Mouse (Mus musculus): ENCODE data around the gene a.
"Not testable (repeated sequence)": the region's sequence is repeated elsewhere in the genome, so short reads cannot be mapped to it uniquely, and the experiment has no call there.

The a gene

DNA sequence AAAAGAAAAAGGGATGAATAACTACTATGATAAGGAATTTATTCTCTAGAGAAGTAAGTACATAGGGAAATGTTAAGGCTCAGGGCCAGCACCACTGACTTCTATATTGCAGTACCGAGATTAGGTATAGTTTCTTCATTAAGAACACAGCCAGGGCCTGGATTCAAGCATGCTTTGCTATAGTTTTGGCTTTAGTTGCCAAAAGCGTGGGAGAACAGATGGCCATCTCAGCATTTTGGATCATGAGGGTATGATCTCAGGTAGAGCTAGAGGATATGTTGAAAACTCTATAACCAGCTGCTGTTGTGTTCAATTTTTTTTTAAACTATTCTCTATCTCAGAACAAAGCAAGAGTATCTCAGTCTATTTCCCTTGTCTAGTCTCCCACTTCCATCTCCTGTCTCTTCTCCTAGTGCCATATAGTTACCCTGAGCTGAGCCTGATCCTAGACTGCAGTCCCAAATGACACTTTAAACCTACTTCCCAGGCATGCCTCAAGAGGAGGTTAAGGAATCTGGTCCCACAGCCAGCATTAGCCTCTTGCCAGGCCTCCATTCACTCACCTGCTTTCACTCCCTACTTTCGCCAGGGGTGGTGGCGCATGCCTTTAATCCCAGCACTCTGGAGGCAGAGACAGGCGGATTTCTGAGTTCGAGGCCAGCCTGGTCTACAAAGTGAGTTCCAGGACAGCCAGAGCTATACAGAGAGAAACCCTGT lies 43.1 kb downstream of the a start:
- no peak for DNase-seq (ENCODE audit: extremely low spot score, low read depth, low spot score)

DNA sequence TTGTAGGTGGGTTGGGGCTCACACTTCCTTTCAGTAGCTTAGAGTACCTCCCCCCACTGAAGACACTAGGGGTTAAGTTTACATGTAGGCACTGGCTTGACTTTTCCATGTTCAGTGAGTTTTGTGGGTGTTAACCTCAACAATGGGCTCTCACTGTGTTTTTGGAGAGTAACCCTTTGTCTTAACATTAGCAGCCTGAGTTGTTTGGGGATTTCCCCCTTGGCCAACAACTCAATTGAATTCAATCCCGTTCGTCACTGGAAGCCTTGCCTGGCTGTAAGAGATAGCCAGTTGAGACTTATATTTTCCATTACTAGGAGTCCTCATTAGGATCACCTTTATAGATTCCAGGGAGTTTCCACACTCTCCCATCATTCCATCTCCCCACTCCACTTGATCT lies 45.3 kb downstream of the a start:
- DNase-seq (ENCODE audit: extremely low spot score, low read depth, low spot score), result no peak

DNA sequence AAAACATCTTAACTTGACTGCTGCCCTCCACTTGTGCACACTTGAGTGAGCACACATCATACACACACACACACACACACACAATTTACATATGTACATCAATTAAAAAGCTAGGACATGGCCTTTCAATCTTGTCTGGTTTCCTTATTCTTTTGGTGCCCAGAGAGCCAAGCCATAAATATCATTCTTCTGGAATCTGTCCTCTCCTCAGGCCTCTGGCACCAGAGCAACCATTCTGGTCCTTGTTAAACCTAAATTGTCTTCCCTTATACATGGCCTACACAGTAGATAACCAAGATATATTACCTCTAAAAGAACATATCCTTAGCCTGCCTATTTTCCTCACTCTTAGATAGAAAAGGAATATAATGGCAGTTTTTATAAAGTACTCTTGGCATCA lies 56.9 kb downstream of the a start:
- no peak for DNase-seq (ENCODE audit: extremely low spot score, low read depth, low spot score)

DNA sequence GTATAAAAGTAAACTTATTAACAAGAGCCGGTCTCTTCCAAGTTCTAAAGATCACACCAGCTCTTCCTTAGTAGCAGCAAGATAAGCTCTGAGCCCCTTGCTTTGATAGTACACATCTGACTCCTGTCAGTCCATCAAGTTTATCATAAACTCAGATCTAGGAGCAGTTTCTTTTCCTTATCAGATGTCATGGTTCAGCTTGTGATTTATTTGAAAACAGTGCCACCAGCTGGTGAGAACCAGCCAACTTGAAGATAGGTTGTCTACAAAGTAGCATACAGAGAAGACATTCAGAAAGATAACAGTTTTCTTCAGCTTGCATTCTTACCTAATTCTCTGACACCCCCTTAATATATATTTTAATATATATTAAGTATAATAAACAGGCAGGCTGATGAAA lies 64.2 kb downstream of the a start:
- DNase-seq (ENCODE audit: extremely low spot score, low read depth, low spot score), result no peak

DNA sequence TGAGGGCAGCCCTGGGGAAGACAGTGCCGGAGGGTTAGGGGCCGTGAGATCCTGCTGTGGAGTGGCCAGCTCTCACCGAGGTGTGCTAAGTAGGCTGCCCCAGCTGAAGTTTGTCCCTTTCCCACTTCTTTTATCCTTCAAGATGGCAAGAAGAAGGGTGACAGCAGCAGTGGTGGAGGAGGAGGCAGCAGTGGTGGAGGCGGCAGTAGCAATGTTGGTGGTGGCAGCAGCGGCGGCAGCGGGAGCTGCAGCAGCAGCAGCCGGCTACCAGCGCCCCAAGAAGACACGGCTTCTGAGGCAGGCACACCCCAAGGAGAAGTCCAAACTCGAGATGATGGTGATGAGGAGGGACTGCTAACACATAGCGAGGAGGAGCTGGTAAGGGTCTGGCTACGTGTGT lies 72.5 kb downstream of the a start:
- DNase-seq (ENCODE audit: extremely low spot score, low read depth, low spot score), result no peak

DNA sequence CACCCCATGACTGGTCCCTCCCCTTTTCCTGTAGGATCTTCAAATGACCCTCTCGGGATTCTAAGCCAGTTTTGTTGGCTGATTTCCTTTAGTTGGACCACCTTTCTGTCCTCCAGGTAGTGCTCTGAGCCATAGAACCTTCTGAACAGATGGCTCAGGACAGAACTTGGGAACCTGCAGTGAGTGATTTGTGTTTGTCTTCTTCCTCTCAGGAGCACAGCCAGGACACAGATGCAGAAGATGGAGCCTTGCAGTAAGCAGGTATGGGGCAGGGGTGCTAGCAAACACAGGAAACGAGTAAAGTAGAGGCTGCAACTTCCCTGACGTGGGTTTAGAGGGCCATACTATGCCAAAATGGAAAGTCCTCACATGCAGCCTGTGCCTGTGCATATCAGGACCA lies 74.5 kb downstream of the a start:
- no peak for DNase-seq (ENCODE audit: extremely low spot score, low read depth, low spot score)

DNA sequence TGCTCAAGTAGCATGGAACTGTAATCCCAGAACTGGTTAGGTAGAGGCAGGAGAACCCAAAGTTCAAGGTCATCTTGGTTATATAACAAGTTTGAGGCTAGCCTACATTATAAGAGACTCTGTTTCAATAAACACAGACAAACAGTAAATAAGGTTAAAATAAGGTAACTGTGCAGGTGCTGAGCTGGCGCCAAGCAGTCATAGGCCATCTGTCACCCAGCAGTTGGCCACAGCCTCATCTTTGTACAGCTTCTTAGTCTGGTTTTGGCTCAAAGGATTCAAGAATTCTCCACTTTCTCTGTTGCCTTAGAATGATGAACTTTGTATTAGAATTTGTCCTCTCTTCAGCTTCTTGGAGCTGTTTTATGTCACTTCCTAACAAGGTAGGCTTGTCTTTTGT lies 76.9 kb downstream of the a start:
- no peak for DNase-seq (ENCODE audit: extremely low spot score, low read depth, low spot score)

DNA sequence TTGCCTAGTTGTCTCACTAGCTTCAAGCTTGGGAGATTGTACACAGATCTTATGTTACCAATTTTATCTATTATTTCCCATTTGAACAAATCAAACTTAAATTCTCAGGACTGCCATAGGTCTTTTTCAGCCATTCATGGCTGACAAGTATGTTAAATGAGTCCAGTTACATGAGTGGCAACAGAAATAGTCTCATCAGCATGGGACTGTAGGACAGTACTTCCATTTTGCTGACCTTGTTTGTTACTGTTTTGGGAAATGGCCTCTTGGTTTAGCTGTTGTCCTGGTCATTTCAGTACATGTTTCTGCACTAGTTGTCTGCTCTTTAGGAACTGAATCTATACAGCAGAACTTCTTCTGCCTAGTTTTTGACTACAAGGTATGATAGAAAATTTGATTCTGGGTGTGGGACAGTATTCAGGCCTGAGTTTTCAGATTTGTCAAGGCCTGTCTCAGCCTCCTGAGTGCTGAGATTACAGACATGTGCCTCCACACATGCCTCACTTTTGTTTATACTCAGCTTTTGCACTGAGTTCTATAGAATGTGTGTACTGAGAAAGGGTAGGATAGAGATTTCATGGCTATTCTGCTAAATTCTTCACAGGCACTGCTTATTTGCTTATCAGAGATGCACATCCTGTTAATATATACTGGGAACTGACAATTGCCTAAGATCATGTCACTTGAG lies 78.9 kb downstream of the a start:
- no peak for DNase-seq (ENCODE audit: extremely low spot score, low read depth, low spot score)

DNA sequence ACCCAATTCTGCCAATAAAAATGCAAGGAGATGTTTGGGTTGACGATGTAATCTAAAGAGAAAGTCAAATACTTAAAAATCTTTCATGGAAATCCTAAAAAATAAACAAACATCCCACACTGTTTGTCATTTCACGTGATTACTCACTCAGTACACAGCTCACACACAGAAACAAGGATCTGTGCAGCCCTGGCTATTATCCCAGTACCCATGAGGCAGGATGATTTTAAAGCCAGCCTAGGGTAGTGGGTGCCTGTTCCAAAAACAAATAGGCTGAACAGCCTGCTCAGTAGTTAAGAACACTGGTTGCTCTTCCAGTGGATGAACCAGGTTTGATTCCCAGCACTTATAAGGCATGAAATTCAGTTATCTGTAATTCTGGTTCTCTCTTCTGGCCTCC lies 85.4 kb downstream of the a start:
- no peak for DNase-seq (ENCODE audit: extremely low spot score, low read depth, low spot score)

DNA sequence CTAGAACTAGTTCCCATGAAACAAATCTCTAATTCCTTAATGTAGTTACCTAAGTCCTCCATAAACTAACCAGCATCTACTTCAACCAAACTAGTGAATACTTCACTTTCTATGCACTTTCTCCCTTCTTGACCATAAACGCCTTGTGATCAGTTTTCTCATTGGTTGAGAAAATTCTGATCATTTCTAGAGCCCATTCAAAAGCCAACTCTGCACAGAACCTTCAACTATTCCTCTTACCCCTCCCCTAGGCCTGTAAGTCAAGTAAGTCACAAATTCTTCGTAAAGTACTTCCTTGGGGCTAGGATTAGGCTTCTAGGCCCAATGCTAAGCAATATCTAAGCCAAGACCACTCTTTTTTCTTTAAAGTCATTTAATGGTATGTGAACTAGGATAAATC lies 100.4 kb downstream of the a start:
- DNase-seq (ENCODE audit: extremely low spot score, low read depth, low spot score), result no peak

DNA sequence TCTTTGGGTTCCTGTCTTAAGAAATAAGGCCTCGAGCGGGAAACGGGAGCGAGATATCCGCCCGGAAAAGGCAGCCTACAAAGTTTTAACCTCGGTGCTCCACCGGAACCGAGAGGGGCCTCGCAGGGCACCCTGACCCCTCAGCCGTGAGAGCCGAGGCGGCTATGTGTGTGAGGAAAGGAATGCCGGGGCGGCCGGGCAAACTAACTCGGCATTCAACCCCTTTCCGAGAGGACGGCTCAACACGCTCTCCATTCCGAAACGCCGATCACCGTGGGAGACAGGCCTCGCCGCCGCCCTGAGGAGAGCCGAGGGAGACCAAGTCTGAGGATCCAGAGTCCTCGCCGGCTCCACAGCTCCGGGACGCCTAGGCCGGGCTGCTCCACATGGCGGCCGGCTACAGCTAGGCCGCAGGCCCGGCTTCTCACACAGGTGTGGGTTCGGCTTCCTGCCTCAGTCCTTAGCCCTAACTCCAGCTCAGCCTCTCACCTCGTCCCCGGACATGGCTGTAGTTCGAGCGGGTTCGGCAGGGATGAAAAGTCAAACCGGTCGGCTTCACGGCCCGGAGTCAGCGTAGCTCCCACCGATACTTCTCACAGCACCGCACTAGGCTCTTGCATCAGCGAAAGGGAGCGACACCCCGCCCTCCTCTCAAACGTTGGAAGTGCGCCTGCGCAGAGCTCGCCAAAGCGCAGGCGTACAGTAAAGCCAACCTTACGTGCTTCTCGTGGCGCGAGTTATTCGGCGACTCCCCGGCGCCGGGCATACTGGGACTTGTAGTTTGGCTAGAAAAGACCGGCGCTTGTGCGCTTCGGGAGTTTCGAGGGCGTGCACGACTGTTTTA lies 101.2 kb downstream of the a start, which contains the start of gene Eif2s2:
Gene Eif2s2, minus strand, starts transcription at position 735 of the 844 bp plus-strand sequence.
- peak; percentile 98 for DNase-seq (ENCODE audit: extremely low spot score, low read depth, low spot score)

DNA sequence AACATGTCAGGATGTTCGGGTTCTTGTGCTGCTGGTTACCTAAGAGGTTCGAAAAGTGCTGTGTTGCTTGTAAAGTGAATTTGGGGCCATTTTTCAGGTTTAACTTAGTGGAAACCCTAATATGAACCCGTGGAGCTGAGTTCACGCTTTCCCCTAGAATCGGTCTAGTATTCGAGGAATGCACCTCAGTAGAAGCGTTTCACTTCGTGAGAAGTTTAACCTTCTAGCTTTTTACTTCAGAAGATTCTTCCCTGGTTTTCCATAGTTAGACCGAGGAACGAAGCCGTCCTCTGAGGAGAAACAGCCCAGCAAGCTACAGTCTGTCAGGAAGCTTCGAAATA lies 101.8 kb downstream of the a start:
- DNase-seq (ENCODE audit: extremely low spot score, low read depth, low spot score), result no peak

DNA sequence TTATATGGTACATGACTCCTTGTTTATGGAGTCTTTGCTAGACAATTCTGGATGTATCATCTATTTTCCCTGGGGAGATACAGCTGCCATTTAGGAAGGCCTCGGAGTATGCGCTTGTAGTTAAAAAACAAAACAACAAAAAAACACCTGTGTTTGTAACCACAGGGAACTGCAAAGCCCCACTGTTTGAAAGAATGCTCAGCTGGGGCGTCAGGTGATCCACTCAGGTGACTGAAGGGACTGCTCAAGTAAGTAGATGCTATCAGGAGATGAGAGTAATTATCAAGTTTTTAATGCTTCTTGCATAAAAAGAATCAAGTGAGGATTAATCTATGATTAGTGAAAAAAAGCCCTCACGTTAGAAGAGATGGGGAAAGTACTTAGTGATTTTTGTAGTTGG lies 102.3 kb downstream of the a start:
- no peak for DNase-seq (ENCODE audit: extremely low spot score, low read depth, low spot score)

DNA sequence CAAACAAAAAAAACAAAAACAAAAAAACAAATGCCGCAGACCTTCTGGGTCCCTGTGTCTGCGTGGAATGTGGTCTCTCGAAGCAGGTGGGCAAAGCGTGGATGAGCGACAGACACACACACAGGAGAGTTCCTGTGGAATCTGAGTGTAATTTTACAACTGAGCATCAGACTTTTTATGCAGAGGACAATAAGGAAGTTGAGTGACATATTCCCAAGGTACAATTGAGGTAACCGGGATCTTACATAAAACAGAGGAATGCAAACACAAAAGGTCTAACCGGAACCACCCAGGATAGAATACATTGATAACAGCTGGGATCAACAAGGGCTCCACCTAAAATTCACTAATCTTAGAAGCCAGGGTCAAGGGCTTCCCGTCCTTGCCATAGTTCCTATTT lies 107.8 kb downstream of the a start:
- not testable (repeated sequence) for DNase-seq (ENCODE audit: extremely low spot score, low read depth, low spot score)

DNA sequence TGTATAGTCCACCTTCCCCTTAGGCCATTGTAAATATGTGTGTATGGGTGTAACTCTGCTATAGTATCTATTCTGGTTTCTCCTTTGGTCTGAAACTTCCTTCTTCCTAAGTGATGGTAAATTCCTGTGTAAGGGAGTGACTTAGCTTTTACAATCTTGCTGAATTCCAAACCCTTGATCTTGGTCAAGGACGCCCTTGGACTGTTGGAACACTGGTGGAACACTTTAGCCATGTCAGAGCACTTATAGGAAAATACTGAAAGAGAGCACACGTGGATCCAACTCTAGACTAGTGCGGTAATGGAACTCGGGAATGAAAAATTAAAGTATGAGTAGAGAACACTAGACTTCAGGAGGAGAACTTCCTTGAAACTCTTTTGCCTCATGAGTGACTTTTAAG lies 108.2 kb downstream of the a start:
- not testable (repeated sequence) for DNase-seq (ENCODE audit: extremely low spot score, low read depth, low spot score)

DNA sequence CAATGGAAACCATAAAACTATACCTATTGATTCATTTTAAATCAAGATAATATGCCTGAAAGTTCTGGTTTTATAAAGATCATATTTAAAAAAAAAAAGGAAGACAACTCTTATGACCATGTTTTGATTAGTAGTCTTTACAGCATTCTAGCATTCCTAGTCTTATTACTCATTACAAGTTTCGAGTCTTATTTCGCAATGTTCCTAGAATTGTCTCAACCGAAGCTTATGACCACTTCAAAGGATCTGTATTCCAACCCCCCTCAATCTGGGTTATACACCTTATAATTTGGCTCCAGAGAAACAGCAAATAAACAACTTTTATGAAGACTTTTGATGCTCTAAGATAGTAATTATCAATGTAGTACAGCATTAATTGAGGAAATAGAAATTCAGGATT lies 110.9 kb downstream of the a start:
- DNase-seq (ENCODE audit: extremely low spot score, low read depth, low spot score), result no peak

DNA sequence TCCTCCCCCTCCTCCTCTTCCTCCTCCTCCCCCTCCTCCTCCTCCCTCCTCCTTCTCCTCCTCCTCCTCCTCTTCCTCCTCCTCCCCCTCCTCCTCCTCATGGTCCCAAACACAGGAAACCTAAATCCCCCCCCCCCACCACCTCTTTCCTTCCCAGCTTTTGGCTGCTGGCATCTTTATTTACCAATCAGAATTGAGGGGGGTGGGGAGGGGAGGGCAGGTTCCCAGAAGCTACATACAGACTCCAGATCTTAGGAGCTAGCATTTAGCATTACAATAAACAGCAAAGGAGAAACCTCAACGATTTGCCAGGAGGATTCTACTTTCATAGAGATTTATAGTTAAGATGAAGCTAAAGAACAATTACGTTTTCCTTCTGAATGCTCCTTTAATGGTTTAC lies 114.6 kb downstream of the a start:
- no peak for DNase-seq (ENCODE audit: extremely low spot score, low read depth, low spot score)

DNA sequence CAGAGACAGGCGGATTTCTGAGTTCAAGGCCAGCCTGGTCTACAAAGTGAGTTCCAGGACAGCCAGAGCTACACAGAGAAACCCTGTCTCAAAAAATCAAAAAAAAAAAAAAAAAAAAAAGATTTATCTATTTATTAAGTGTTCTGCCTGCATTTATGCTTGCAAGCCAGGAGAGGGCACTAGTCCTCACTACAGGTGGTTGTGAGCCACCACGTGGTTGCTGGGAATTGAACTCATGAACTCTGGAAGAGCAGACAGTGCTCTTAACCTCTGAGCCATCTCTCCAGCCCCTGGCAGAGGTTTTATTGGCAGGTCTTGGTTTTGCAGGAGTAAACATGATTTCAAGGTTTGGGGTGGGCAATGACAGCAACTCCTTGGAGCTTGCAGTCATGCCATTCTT lies 117.0 kb downstream of the a start:
- DNase-seq (ENCODE audit: extremely low spot score, low read depth, low spot score), result not testable (repeated sequence)

DNA sequence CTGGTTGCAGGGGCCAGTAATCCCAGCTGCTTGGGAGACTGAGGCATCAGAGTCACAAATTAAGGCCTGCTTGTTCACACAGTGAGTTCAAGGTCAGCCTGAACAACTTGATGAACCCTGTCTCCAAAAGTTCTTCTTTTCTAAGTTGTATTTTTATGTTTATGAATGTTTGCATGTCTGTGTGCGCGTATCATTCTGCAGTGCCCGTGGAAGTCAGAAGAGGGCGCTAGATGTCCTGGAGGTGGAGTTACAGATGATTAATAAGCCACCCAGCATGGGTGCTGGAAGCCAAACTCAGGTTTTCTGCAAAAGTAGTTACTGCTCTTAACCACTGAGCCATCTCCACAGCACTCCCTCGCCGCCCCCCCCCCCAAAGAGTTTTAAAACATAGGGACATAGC lies 118.6 kb downstream of the a start:
- DNase-seq (ENCODE audit: extremely low spot score, low read depth, low spot score), result no peak

DNA sequence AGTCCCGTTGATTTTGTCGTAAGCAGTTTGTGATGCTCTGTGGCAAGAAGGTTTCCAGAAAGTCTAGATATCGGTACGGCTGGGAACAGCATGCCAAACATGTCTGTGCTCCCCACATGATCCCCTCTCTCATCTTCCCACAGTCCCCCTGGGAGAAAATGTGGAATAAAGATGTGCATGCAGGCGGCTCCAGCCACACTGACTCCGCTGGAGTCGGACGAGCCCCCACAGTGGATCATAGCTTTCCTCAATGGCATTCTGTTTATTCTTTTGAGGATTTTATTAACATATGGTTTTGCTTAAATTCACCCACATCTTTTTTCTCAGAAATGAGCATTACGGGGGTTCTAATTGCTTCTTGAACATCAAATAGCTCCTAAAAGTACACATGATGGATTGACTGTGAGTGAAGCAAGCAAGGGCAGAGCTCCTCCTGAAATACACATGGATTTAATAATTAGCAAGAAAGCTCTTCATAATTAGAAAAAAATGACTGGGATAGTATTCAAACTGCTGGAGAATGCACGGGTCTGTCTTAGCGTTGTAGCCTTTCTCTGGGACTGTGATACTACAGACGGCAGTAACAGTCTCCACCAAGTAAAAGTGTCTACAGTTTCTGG lies 124.8 kb downstream of the a start:
- DNase-seq (ENCODE audit: extremely low spot score, low read depth, low spot score), result peak; percentile 61

DNA sequence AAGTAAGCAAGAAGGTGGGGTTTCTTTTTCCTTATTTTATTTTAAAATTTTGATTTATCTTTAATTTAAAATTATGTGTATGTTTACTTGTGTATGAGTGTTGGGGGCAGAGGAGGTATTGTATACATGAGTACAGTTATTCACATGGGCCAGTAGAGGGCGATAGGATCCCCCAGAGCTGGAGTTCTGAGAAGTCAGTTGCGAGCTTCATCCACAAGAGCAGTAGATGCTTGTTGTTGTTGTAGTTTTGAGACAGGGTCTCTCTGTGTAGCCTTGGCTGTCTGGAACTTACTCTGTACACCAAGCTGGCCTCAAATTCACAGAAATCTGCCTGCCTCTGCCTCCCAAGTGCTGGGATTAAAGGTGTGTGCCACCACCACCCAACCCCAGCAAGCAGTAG lies 125.3 kb downstream of the a start:
- DNase-seq (ENCODE audit: extremely low spot score, low read depth, low spot score), result no peak

Measured in hindlimb bud, embryonic 11.5 days (tissue).